Mouse (Mus musculus): ENCODE measurements around the gene Blvrb. TPM values are rescaled to one million over a fixed set of nuclear protein-coding genes. Genes with fewer than 3 reads are reported as not detected.

The Blvrb gene
- total RNA-seq, 2 experiments from 2014 or later: 58.4 to 62.1 TPM

GRCm38 (mm10) chr7:27510809-27511208, 63.0 kb downstream of the Blvrb start:
- DNase-seq (ENCODE audit: low spot score in 2 of 2): no peak

DNA sequence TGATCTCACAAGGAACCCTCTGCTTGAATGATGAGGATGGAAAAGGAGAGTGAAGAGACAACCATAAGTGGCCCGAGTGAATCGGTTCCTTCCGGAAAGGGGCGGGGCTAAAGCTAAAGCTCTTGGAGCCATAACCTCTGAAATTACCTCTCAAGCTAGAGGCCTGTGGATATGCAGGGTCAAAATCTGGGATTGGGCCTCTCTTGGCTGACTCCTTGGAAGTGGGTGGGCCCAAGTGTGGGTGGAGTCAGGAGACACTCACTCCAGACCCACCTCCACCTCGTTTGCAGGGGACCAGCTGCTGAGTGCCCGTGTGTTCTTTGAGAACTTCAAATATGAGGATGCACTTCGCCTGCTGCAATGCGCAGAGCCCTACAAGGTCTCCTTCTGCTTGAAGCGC, 67.2 kb downstream of the Blvrb start:
- DNase-seq (ENCODE audit: low spot score in 2 of 2): no peak

Other genes with a start within 250 kb of the Blvrb start
- 10 to 100 TPM; 12.7 to 14.4 TPM for gene Itpkc, start 219.3 kb upstream of the Blvrb start, total RNA-seq (2021)
- 10 to 100 TPM; 37.1 to 42.0 TPM for gene Coq8b, start 215.0 kb upstream of the Blvrb start, total RNA-seq (2021)
- gene Numbl, start 189.5 kb upstream of the Blvrb start, total RNA-seq (2021): 10 to 100 TPM; 21.0 to 21.1 TPM
- gene Ltbp4, start 110.3 kb upstream of the Blvrb start, total RNA-seq (2021): 100 to 1,000 TPM in 1 of 2 experiments, 10 to 100 TPM in 1; 95.4 to 102 TPM
- 10 to 100 TPM; 22.9 to 31.7 TPM for gene Shkbp1, start 92.0 kb upstream of the Blvrb start, total RNA-seq (2021)
- gene Gm20479, start 90.6 kb upstream of the Blvrb start, total RNA-seq (2021): 1 to 10 TPM in 1 of 2 experiments, not detected in 1; 2.5 TPM
- 1 to 10 TPM; 1.2 to 1.4 TPM for gene Sptbn4, start 292 bp upstream of the Blvrb start, total RNA-seq (2021)
- 10 to 100 TPM; 16.7 to 17.3 TPM for gene Sertad3, start 25.8 kb downstream of the Blvrb start, total RNA-seq (2021)
- gene Sertad1, start 38.9 kb downstream of the Blvrb start, total RNA-seq (2021): 10 to 100 TPM; 18.1 to 18.8 TPM
- gene Prx, start 51.3 kb downstream of the Blvrb start, total RNA-seq (2021): 1 to 10 TPM; 7.0 to 8.8 TPM
- gene Hipk4, start 75.3 kb downstream of the Blvrb start, total RNA-seq (2021): 1 to 10 TPM; 1.4 to 1.8 TPM
- gene Pld3, start 105.2 kb downstream of the Blvrb start, total RNA-seq (2021): 100 to 1,000 TPM; 132 to 133 TPM
- 10 to 100 TPM; 21.6 to 28.0 TPM for gene 2310022A10Rik, start 105.3 kb downstream of the Blvrb start, total RNA-seq (2021)
- 100 to 1,000 TPM; 195 to 220 TPM for gene Akt2, start 143.6 kb downstream of the Blvrb start, total RNA-seq (2021)
- gene Ttc9b, start 205.9 kb downstream of the Blvrb start, total RNA-seq (2021): 1 to 10 TPM; 1.1 to 1.6 TPM
- gene Map3k10, start 226.6 kb downstream of the Blvrb start, total RNA-seq (2021): 10 to 100 TPM; 30.3 to 31.9 TPM
- 1 to 10 TPM; 2.9 to 3.5 TPM for gene Zfp607b, start 241.4 kb downstream of the Blvrb start, total RNA-seq (2021)